Mouse (Mus musculus): ENCODE data around the gene Trmt5. TPM values are rescaled to one million over a fixed set of nuclear protein-coding genes. Genes with fewer than 3 reads are reported as not detected.

The Trmt5 gene
- total RNA-seq (2023): 10 to 100 TPM in 1 of 2 experiments, 1 to 10 TPM in 1; 9.5 to 13.5 TPM

DNA sequence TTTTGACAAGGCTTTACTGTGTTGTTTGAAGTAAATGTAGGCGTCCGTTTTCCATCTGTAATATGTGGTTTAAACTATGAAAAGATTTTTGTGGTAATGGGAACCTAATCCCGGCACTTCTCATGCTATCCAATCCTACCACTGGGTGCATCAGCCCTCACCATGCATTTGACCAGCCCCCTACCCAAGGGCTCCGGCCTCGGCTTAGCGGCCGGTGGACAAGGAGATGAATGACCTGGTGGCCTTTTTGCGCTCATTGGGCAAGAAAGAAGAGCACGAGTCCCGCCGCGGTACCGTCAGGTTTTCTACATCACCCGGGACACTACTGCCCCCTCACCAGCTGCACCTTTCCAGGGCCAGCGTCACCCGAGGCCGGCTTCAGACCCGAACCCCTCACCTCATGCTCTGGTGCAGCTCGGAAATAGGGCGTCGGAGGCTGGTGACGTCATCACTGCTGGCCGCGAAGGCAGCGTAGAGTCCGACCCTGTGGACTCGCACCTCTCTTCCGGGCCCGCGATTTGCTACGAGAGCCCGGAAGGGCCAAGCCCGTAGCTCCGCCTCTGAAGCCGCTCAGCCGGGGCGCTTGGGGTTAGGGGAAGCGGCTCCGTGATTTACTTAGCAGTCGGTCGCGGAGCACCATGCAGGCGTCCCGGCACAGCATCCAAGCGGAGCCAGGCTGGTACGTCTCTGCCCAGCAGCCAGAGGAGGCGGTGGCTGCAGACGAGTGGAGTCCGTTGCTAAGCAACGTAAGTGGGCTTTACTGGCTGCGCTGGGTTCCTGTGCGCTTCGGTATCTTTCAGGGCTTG, at the start of gene Trmt5, which contains the start of gene Slc38a6:
Gene Trmt5 (minus strand): TSS at position 424 of the 806 bp plus-strand sequence.
Gene Slc38a6 (plus strand): TSS at position 493 of the 806 bp plus-strand sequence.

Other genes with a start within 250 kb of the Trmt5 start
- not detected for gene Six1, start 232.8 kb downstream of the Trmt5 start, total RNA-seq (2023)
- gene Six4, start 173.3 kb downstream of the Trmt5 start, total RNA-seq (2023): under 1 TPM in 1 of 2 experiments, not detected in 1; 0.09 TPM
- gene Mnat1, start 163.0 kb downstream of the Trmt5 start, total RNA-seq (2023): 10 to 100 TPM; 13.8 to 15.3 TPM
- 10 to 100 TPM in 1 of 2 experiments, 1 to 10 TPM in 1; 9.3 to 26.2 TPM for gene Slc38a6, start 69 bp upstream of the Trmt5 start, total RNA-seq (2023)